Mouse (Mus musculus): Measurements from ENCODE around the gene Sec11a.
"Not testable (repeated sequence)": the region's sequence is repeated elsewhere in the genome, so short reads cannot be mapped to it uniquely, and the experiment has no call there.

The Sec11a gene

GRCm38 (mm10) chr7:80947445-80948350, at the start of gene Sec11a:
Gene Sec11a (minus strand): TSS chr7:80947780.
- DNase-seq, result peak; percentile 97

GRCm38 (mm10) chr7:80995266-80996146, 47.9 kb upstream of the Sec11a start:
- no peak for DNase-seq

GRCm38 (mm10) chr7:80994663-80995005, 47.1 kb upstream of the Sec11a start:
- DNase-seq, result no peak

GRCm38 (mm10) chr7:80993834-80994662, 46.5 kb upstream of the Sec11a start:
- DNase-seq, result no peak

- peak; percentile 92 for DNase-seq
These were observed 45.6 kb upstream of the Sec11a start, which contains the start of gene Zfp592 for GRCm38 (mm10) chr7:80992980-80993833. Gene Zfp592 (plus strand): TSS chr7:80993681.

GRCm38 (mm10) chr7:80992631-80992979, 45.0 kb upstream of the Sec11a start:
- peak; percentile 70 for DNase-seq

- DNase-seq, result no peak
These were observed 44.5 kb upstream of the Sec11a start for GRCm38 (mm10) chr7:80992063-80992462.

- DNase-seq, result no peak
These were observed 44.0 kb upstream of the Sec11a start for GRCm38 (mm10) chr7:80991589-80991988.

GRCm38 (mm10) chr7:80990276-80990675, 42.7 kb upstream of the Sec11a start:
- peak; percentile 29 for DNase-seq

GRCm38 (mm10) chr7:80987805-80988625, 40.4 kb upstream of the Sec11a start:
- DNase-seq, result no peak

- DNase-seq, result no peak
These were observed 39.0 kb upstream of the Sec11a start for GRCm38 (mm10) chr7:80986458-80987187.

GRCm38 (mm10) chr7:80980566-80980965, 33.0 kb upstream of the Sec11a start:
- no peak for DNase-seq

GRCm38 (mm10) chr7:80973638-80974015, 26.0 kb upstream of the Sec11a start:
- DNase-seq, result not testable (repeated sequence)

GRCm38 (mm10) chr7:80972920-80973637, 25.5 kb upstream of the Sec11a start:
- not testable (repeated sequence) for DNase-seq

- no peak for DNase-seq
These were observed 24.5 kb upstream of the Sec11a start for GRCm38 (mm10) chr7:80972082-80972481.

GRCm38 (mm10) chr7:80971419-80971818, 23.8 kb upstream of the Sec11a start:
- DNase-seq, result no peak

GRCm38 (mm10) chr7:80970913-80971312, 23.3 kb upstream of the Sec11a start:
- DNase-seq, result peak; percentile 78

- DNase-seq, result no peak
These were observed 15.2 kb upstream of the Sec11a start for GRCm38 (mm10) chr7:80962799-80963198.

- DNase-seq, result no peak
These were observed 11.4 kb upstream of the Sec11a start for GRCm38 (mm10) chr7:80959003-80959402.

Measured in kidney, adult 18-20 months (tissue).